Mouse (Mus musculus): ENCODE results near the gene Apbb1.

DNA sequence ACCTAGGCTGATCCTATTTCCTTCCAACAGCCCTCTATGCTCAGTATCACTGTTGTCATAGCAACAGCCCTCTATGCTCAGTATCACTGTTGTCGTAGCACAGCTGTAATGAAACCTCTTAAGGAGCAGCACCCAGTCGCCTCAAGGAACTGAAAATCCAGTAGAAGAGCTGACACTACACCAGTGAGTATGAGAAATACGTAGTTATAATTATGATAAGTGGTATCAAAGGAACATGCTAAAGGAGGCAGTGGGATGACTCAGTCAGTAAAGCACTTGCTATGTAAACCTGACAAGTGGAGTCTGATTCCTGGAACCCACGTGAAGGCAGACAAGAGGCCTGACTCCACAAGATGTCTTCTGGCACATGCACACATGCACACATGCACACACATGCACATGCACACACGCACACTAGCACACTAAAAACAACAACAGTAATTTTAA lies 67.6 kb downstream of the Apbb1 start:
- TF ChIP-seq CTCF (IDR thresholded peaks at IDR 0.05; ENCODE audit: low read depth, low read length) (no peak), POLR2A (IDR thresholded peaks at IDR 0.05; ENCODE audit: extremely low read depth, insufficient read depth, low read length) (no peak)

Measured in liver, adult 2 months (tissue).